Mouse (Mus musculus) retina, postnatal 1 day (tissue): Measurements from ENCODE around the gene Adgrd1.

Source experiments
- DNase-seq: peaks from one replicate; pipeline ENCODE4 v3.0.0-alpha.2; 2012

Adgrd1 gene

GRCm38 (mm10) chr5:129208279-129208678 is 111.7 kb downstream of the Adgrd1 start:
- no peak for DNase-seq

DNA sequence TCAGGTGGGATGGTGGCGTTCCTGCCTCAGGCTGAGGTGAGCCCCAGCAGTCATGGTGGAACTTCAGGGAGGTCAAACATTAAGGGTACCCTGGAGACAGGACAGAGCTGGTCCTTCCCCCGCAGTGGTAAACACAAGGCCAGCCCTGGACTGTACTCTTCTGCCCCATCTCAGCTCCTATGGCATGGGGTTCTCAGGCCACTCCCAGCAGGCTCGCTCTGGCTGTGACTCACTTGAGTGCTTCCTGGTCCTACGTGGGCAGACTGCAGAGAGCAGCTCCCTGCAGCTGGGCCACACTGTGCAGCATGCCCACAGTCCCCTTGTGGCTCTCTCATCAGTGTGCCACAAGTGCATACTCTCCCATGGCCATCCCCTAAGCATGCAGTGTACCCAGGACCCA is 112.3 kb downstream of the Adgrd1 start:
- no peak for DNase-seq

DNA sequence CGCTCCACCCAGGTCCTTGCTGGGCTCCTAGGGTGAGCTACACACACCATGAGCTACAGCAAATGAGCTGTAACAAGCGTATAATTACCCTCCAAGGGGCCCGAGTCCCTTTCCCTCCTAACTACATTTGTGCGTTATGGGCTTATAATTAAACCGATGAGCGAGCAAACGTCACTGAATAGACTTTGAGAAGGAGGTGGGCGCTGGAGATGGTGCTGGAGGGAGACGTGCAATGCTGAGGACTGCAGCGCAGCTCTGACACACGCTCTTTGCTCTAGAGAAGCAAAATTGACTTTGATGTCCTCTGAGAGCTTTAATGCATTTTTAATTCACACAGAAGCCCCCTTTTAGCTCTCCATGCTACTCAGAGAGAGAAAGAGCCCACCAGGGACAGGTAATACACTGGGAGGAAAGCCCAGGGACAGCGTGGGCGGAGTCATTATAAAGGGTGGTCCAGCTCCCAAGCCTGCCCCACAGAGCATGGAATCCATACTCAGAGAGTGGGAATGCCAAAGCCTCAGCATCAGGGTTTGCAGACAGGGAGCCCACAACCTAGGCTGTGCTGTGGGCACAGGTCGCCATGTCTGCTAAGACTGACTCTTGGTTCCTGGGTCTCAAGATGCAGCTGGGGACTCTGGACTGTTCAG is 115.0 kb downstream of the Adgrd1 start:
- no peak for DNase-seq

DNA sequence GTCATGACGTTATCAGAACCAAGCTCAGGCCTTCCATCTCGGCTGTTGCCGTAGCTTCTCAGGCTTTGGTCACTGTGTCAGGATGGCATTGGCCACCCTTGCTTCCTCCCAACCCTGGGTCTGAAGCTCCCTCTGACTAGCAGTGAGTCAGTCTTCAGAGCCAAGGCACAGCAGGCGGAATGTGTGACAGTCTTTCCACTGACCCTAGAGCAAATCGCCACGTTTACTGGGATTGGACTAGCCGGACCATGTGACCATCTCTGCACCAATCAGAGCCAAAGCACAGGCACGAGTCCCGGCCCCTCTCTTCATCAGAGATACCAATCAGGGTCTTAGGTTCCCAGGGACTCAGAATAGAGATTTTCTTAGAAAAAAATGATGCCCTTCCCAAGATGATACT is 117.5 kb downstream of the Adgrd1 start:
- peak; percentile 59 for DNase-seq

GRCm38 (mm10) chr5:129216001-129216400 is 119.5 kb downstream of the Adgrd1 start:
- no peak for DNase-seq

DNA sequence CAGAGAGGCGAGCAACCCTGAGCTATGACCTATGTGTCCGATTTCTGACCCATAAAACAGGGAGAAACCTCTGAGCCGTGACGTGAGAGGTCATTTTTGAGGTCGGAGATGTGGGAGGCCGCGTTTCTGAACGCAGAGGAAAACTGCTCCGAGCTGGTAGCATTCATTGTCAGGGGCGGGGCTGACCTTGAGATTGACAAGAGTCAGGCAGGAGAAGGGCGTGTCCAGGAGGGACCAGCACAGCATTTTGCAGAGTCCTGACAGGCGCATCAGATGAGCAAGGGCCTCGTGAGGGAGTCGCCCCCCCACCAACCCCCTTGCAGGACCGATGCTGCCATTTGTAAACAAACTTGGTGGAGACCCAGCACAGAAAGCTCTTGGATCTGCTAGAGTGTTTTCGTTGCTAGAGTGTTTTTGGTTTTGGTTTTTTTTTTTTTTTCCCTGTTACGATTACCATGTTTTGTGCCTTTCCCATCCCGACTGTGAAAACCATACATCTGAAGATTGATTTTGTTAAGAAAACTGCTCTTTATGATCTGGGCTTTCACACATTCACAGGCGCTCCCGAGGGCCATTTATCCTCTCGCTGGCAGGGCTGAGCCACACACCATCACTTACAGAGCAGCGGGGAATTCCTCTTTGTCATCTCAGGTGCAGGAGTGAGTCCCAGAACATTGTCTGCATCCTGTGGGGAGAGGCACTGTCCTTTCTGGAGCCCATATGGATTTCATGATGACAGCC is 121.1 kb downstream of the Adgrd1 start:
- peak; percentile 47 for DNase-seq

- DNase-seq, result no peak
Observed at GRCm38 (mm10) chr5:129218222-129218505, 121.6 kb downstream of the Adgrd1 start.

- peak; percentile 53 for DNase-seq
Observed at GRCm38 (mm10) chr5:129218537-129218981, 122.0 kb downstream of the Adgrd1 start.

- no peak for DNase-seq
Observed at GRCm38 (mm10) chr5:129219178-129219760, 122.7 kb downstream of the Adgrd1 start.

GRCm38 (mm10) chr5:129225810-129226450 is 129.4 kb downstream of the Adgrd1 start:
- DNase-seq, result peak; percentile 60

- DNase-seq, result no peak
Observed at GRCm38 (mm10) chr5:129228171-129228570, 131.6 kb downstream of the Adgrd1 start.

GRCm38 (mm10) chr5:129233301-129233700 is 136.8 kb downstream of the Adgrd1 start:
- no peak for DNase-seq

DNA sequence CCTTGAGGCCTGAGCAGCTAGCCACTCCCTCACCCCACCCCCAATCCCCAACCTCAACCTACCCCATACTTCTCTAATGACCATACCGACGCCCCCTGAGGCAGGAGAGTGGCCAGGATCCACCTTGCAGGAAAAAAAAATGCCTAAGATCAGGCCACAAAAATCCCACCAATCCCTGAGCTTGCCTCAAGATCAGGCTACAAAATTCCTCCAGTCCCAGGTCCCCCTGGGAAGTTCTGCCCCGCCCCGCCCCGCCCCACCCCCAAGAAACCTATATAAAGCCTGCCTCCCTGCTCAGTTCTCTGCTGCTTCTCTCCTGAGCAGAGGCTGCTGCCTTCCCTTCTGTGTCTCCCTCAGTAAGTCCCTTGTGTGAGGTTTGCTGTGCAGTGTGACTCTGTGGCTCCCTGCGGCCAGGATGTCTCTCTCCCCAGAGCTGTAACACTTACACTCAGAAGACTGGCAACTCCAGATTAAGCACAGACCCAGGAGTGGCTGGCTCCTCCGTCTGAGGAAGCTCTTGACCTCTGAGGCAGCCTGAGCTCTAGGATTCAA is 137.4 kb downstream of the Adgrd1 start:
- DNase-seq, result no peak

DNA sequence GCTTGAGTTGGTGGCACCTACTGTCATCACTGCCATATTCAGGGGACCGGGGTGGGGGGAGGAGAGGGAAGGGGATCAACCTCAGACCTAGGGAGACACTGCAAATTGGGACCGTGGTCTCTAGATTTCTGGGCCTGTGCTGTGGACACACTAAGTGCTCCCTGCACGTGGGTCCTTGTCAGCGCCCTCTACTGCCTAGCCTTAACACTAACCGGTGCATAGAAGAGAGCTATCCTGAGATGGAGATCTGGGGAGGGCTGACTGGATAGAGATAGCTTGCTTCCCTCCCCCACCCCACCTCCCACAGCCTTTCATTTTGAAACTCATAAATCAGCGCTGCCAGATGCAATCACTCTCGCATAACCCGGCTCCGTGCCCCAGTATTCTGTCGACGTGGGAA is 139.8 kb downstream of the Adgrd1 start:
- DNase-seq, result no peak

DNA sequence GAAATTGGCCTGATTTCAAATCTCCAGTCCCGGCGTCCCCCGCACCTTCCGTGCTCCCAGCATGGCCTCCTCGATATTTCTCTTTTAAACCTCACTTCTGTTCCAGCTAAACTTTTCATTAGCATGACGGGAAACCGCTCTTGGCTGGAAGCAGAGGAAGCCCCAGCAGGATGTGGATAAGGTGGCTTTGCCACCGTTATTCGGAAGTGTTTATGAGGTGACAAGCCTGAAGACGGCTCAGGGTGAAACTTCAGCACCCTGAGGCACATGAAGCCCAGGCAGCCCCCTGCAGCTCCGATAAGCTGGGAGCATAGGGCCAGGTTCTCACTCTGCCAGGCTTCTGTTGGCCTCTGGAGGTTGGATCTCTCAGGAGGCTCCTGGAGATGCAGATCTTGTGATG is 145.3 kb downstream of the Adgrd1 start:
- DNase-seq, result no peak

DNA sequence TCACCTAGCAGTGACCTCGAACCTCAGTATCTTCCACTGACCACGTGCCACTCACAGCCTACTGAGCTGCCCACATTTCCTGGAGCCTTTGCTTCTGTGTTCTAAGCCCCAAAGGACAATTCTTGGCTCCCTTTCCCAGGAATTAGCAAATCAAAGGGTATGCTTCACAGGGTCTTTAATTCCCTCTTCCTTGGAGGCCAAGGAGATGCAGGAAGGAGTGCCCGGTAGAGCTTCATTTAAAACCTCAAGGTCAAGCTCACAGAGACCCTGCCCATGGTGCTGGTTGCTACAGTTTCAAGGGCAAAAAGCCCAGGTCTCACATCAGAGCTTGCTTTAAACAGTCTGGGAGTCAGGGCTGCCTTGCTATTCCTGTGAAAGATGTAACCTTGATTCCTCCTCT is 145.7 kb downstream of the Adgrd1 start:
- no peak for DNase-seq

GRCm38 (mm10) chr5:129243120-129243519 is 146.6 kb downstream of the Adgrd1 start:
- no peak for DNase-seq

DNA sequence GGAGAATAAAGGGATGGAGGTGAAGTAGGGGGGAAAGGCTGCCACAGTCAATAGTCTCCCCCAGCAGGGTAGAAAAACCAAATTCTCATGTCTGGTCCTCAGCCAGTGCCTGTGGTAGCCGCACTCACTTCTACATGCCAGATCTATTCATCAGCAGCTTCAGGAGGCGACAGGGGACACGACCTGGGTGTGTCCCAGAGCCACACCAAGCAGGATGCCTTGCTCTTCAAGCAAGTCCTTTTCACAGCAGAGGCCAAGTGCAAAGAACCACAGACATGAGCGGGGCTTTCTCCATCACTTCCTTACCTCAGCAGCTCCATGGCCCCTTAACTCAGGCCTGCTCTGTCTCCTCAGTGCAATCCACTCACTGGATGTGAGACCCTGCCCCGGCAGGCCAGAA is 147.8 kb downstream of the Adgrd1 start:
- DNase-seq, result no peak

GRCm38 (mm10) chr5:129249080-129249479 is 152.5 kb downstream of the Adgrd1 start:
- DNase-seq, result no peak
